Mouse (Mus musculus) bone marrow, adult 2 months (tissue): ENCODE data around the gene Pgp.

Experiments
- CTCF ChIP-seq: fragments of 200-500 bp; IDR thresholded peaks from 2 replicates; pipeline ENCODE4 v1.5.1; 2011; ENCODE audit warnings: low read length, control low read depth; ENCODE audit not compliant: control insufficient read depth, insufficient read depth
- POLR2A ChIP-seq: fragments of 200-500 bp; IDR thresholded peaks from 2 replicates; pipeline ENCODE4 v1.6.1; 2011; ENCODE audit warnings: low read depth, mild to moderate bottlenecking, control low read depth, low read length, borderline replicate concordance; ENCODE audit not compliant: control insufficient read depth

GRCm38 (mm10) chr17:24502208-24502607 lies 32.0 kb downstream of the Pgp start:
- no peak for TF ChIP-seq POLR2A
- peak; percentile 30; the same call in 1 of the 2 replicates for TF ChIP-seq CTCF
